8 mouse cellular contexts compared by ENCODE assay signal in genomic region chr4:43559519-43560242, GRCm38 (mm10). TPM values are rescaled to one million over a fixed set of nuclear protein-coding genes. Genes with fewer than 3 reads are reported as not detected.
DNase-seq lines count a peak whose midpoint lies in the region; ATAC-seq and TF ChIP-seq lines count a peak whose summit lies in the region.

No protein-coding gene starts in this region.

- no peaks in the 10 kb centered on the region for H3K27me3 ChIP-seq in kidney, embryonic 15.5 days
- no peaks in the 10 kb centered on the region for H3K27me3 ChIP-seq in intestine, embryonic 14.5 days (replicated peaks; ENCODE audit: control insufficient read depth, insufficient read depth, low read length)

- WGBS in kidney, embryonic 15.5 days: 67% methylated on average over 13 of the region's 13 CpGs
- 60% methylated on average over 13 of the region's 13 CpGs for WGBS in intestine, embryonic 14.5 days

- peaks cover 30% of the 10 kb centered on the region for H3K36me3 ChIP-seq in kidney, embryonic 15.5 days
- H3K36me3 ChIP-seq in intestine, embryonic 14.5 days (ENCODE audit: control insufficient read depth, insufficient read depth, low read length): peaks cover 29% of the 10 kb centered on the region

- H3K9me3 ChIP-seq in kidney, embryonic 15.5 days (replicated peaks): no peaks in the 10 kb centered on the region
- no peaks in the 10 kb centered on the region for H3K9me3 ChIP-seq in intestine, embryonic 14.5 days (ENCODE audit: control insufficient read depth, low read length)

- peak overlapping the region; percentile 100 for H3K27ac ChIP-seq in kidney, embryonic 15.5 days
- H3K27ac ChIP-seq in bone marrow macrophage, adult 2 months (ENCODE audit: insufficient read depth, low read depth, low read length): peak overlapping the region; percentile 82
- H3K27ac ChIP-seq in intestine, embryonic 14.5 days (ENCODE audit: low read depth): peak overlapping the region; percentile 92

- no peak for TF ChIP-seq POLR2A in bone marrow macrophage, adult 2 months (IDR thresholded peaks at IDR 0.05; ENCODE audit: borderline replicate concordance, low read depth, low read length)

- no peak for ATAC-seq in kidney, embryonic 15.5 days (replicated peaks; ENCODE audit: low FRiP score)
- no peak for ATAC-seq in intestine, embryonic 14.5 days (replicated peaks; ENCODE audit: low FRiP score, low TSS enrichment, low read depth)
- peak; percentile 18 for ATAC-seq in monocyte, adult 5-6 weeks (replicated peaks; ENCODE audit: insufficient number of reproducible peaks, low FRiP score, low TSS enrichment, poor library complexity, severe bottlenecking)
- ATAC-seq in erythroid progenitor cell, adult 5-6 weeks (replicated peaks; ENCODE audit: low FRiP score, poor library complexity, severe bottlenecking): no peak

- no peak for TF ChIP-seq CTCF in bone marrow macrophage, adult 2 months (IDR thresholded peaks at IDR 0.05; ENCODE audit: low read depth, low read length)

- no peak for DNase-seq in kidney, postnatal 10 days
- DNase-seq in intestine, embryonic 14.5 days (ENCODE audit: low spot score): no peak
- no peak for DNase-seq in retina, embryonic 14.5 days (ENCODE audit: low spot score)
- no peak for DNase-seq in cerebellum, postnatal 14 days

- peak overlapping the region; percentile 85 for H3K4me2 ChIP-seq in kidney, embryonic 15.5 days
- H3K4me2 ChIP-seq in intestine, embryonic 14.5 days (ENCODE audit: low read length): peak overlapping the region; percentile 75

- peak overlapping the region; percentile 90 for H3K4me3 ChIP-seq in kidney, embryonic 15.5 days (replicated peaks)
- peak overlapping the region; percentile 62 for H3K4me3 ChIP-seq in bone marrow macrophage, adult 2 months (ENCODE audit: insufficient read depth, low read length)
- peak overlapping the region; percentile 84; the same call in 1 of the 2 replicates for H3K4me3 ChIP-seq in intestine, embryonic 14.5 days (ENCODE audit: low read depth, low read length)

- peak overlapping the region; percentile 96; the same call in 1 of the 2 replicates for H3K9ac ChIP-seq in kidney, embryonic 15.5 days
- peak overlapping the region; percentile 29; the same call in 1 of the 2 replicates for H3K9ac ChIP-seq in intestine, embryonic 14.5 days (ENCODE audit: low read length)

- H3K4me1 ChIP-seq in kidney, embryonic 15.5 days: peaks cover 58% of the 10 kb centered on the region
- H3K4me1 ChIP-seq in bone marrow macrophage, adult 2 months (ENCODE audit: control insufficient read depth, insufficient read depth, low read length): peaks cover 39% of the 10 kb centered on the region
- peaks cover 53% of the 10 kb centered on the region for H3K4me1 ChIP-seq in intestine, embryonic 14.5 days (replicated peaks; ENCODE audit: control insufficient read depth, insufficient read depth, low read length)

RNA-seq across cellular contexts. Expression of gene Creb3, which starts 2.5 kb away (rescaled TPM):
- 61.6 and 66.4 TPM in 2 replicates for polyA plus RNA-seq in kidney, embryonic 15.5 days (2015; fragmentation: Nextera tagmentation; extraction: Ambion mirVana)
- polyA plus RNA-seq in bone marrow macrophage, adult 2 months (2012; ENCODE audit: insufficient read depth, insufficient read length, missing spikeins): 50.7 and 54.0 TPM in 2 replicates
- polyA plus RNA-seq in intestine, embryonic 14.5 days (2014; fragmentation: Nextera tagmentation; extraction: Ambion mirVana): 64.8 and 68.6 TPM in 2 replicates
- 80.3 to 165 TPM (median 108 TPM) in 3 replicates for total RNA-seq in monocyte, adult 5-6 weeks (2017)
- total RNA-seq in erythroid progenitor cell, adult 5-6 weeks (2015; ENCODE audit: low replicate concordance): 8.0 and 12.3 TPM in 2 replicates
- total RNA-seq in erythroid progenitor cell, adult 5-6 weeks (2017; ENCODE audit: low replicate concordance): 9.6 and 45.0 TPM in 2 replicates

RNA-seq across cellular contexts. Expression of gene Tln1, which starts 2.8 kb away (rescaled TPM):
- 71.8 and 81.0 TPM in 2 replicates for polyA plus RNA-seq in kidney, embryonic 15.5 days (2015; fragmentation: Nextera tagmentation; extraction: Ambion mirVana)
- polyA plus RNA-seq in bone marrow macrophage, adult 2 months (2012; ENCODE audit: insufficient read depth, insufficient read length, missing spikeins): 168 and 219 TPM in 2 replicates
- polyA plus RNA-seq in intestine, embryonic 14.5 days (2014; fragmentation: Nextera tagmentation; extraction: Ambion mirVana): 66.0 and 69.8 TPM in 2 replicates
- 816 to 935 TPM (median 878 TPM) in 3 replicates for total RNA-seq in monocyte, adult 5-6 weeks (2017)
- total RNA-seq in erythroid progenitor cell, adult 5-6 weeks (2015; ENCODE audit: low replicate concordance): 111 and 144 TPM in 2 replicates
- 643 and 746 TPM in 2 replicates for total RNA-seq in erythroid progenitor cell, adult 5-6 weeks (2017; ENCODE audit: low replicate concordance)

RNA-seq across cellular contexts. Expression of gene Rgp1, which starts 18.8 kb away (rescaled TPM):
- polyA plus RNA-seq in kidney, embryonic 15.5 days (2015; fragmentation: Nextera tagmentation; extraction: Ambion mirVana): 29.3 and 30.7 TPM in 2 replicates
- 15.8 and 17.3 TPM in 2 replicates for polyA plus RNA-seq in bone marrow macrophage, adult 2 months (2012; ENCODE audit: insufficient read depth, insufficient read length, missing spikeins)
- polyA plus RNA-seq in intestine, embryonic 14.5 days (2014; fragmentation: Nextera tagmentation; extraction: Ambion mirVana): 25.4 and 29.7 TPM in 2 replicates
- 17.8 to 28.6 TPM (median 28.5 TPM) in 3 replicates for total RNA-seq in monocyte, adult 5-6 weeks (2017)
- 29.2 and 31.0 TPM in 2 replicates for total RNA-seq in erythroid progenitor cell, adult 5-6 weeks (2015; ENCODE audit: low replicate concordance)
- total RNA-seq in erythroid progenitor cell, adult 5-6 weeks (2017; ENCODE audit: low replicate concordance): 10.1 and 32.7 TPM in 2 replicates

RNA-seq across cellular contexts. Expression of gene Gba2, which starts 19.0 kb away (rescaled TPM):
- polyA plus RNA-seq in kidney, embryonic 15.5 days (2015; fragmentation: Nextera tagmentation; extraction: Ambion mirVana): 20.4 and 22.7 TPM in 2 replicates
- 9.6 and 11.3 TPM in 2 replicates for polyA plus RNA-seq in bone marrow macrophage, adult 2 months (2012; ENCODE audit: insufficient read depth, insufficient read length, missing spikeins)
- polyA plus RNA-seq in intestine, embryonic 14.5 days (2014; fragmentation: Nextera tagmentation; extraction: Ambion mirVana): 13.2 and 15.5 TPM in 2 replicates
- 9.3 to 22.3 TPM (median 9.7 TPM) in 3 replicates for total RNA-seq in monocyte, adult 5-6 weeks (2017)
- total RNA-seq in erythroid progenitor cell, adult 5-6 weeks (2015; ENCODE audit: low replicate concordance): 22.3 and 28.1 TPM in 2 replicates
- 23.5 and 32.1 TPM in 2 replicates for total RNA-seq in erythroid progenitor cell, adult 5-6 weeks (2017; ENCODE audit: low replicate concordance)

RNA-seq across cellular contexts. Expression of gene Msmp, which starts 24.6 kb away (rescaled TPM):
- polyA plus RNA-seq in kidney, embryonic 15.5 days (2015; fragmentation: Nextera tagmentation; extraction: Ambion mirVana): 1.3 and 2.6 TPM in 2 replicates
- polyA plus RNA-seq in bone marrow macrophage, adult 2 months (2012; ENCODE audit: insufficient read depth, insufficient read length, missing spikeins): not detected in 2 replicates
- 0.49 and 1.3 TPM in 2 replicates for polyA plus RNA-seq in intestine, embryonic 14.5 days (2014; fragmentation: Nextera tagmentation; extraction: Ambion mirVana)
- 0.48 TPM in 1 of 3 replicates, not detected in the others for total RNA-seq in monocyte, adult 5-6 weeks (2017)
- not detected in 2 replicates for total RNA-seq in erythroid progenitor cell, adult 5-6 weeks (2015; ENCODE audit: low replicate concordance)
- not detected in 2 replicates for total RNA-seq in erythroid progenitor cell, adult 5-6 weeks (2017; ENCODE audit: low replicate concordance)
